Mouse (Mus musculus): ENCODE measurements around the gene Ppil4.

The Ppil4 gene

DNA sequence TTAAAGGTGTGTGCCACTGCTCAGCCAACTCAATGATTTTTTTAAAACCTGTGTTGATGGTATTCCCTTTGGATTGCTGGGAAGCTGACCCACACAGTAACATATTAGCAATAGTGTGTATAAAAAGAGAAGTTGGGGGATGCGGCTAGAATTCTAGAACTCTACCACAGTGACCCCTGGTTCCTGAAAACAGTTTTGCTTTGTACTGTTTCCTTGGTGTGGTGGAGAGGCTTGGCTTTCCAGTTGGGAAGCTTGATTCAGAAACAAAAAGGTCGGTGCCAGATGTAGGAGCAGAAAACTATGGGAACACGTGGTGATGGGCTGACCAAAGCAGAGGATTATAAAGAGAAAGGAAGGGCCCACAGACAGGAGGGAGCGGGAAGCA, 32.6 kb downstream of the Ppil4 start:
- DNase-seq: no peak

DNA sequence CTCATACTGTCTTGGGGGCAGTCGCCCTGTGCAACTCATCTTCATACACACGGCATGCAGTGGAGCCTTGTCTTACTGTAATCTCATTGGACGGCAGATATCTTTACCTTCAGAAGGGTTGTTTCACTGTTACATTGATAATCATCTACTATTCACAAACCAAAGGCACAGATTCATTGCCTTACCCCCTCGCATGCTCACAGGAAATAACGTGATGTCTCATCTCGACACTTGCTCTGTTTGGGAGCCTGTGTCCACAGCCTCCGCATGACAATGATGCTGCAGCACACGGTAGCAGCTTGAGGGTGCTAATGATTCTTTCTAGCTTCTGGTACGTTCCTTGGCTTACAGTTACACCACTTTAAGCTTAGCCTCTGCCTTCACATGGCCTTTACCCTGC, 33.4 kb downstream of the Ppil4 start:
- no peak for DNase-seq

DNA sequence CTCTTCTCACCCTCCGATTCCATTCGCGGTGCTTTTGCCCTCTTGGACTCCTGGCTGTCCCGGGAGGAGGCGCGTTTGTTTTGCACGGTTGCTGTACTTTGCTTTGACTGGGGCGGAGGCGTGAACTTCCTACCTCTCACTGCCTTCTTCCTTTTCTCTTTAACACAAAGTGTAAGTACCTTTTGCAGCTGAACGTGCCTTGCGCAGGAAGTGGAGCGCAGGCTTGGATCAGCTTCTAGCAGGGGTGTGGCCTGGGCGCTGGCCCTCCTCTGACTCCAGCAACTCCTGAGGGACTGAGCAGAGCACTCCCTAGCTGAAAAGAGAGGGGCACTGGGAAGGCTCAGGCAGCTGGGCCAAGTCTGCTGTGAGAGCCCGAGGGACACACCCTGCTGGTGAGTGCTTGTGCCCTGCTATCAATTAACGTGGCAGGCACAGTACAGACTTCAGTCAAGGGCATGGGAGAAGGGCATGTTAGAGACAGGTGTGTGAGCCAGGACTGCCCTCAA, 39.5 kb downstream of the Ppil4 start, which contains the start of gene Zc3h12d:
Zc3h12d (plus strand) TSS at position 300 of the 506 bp plus-strand sequence.
- DNase-seq: no peak

DNA sequence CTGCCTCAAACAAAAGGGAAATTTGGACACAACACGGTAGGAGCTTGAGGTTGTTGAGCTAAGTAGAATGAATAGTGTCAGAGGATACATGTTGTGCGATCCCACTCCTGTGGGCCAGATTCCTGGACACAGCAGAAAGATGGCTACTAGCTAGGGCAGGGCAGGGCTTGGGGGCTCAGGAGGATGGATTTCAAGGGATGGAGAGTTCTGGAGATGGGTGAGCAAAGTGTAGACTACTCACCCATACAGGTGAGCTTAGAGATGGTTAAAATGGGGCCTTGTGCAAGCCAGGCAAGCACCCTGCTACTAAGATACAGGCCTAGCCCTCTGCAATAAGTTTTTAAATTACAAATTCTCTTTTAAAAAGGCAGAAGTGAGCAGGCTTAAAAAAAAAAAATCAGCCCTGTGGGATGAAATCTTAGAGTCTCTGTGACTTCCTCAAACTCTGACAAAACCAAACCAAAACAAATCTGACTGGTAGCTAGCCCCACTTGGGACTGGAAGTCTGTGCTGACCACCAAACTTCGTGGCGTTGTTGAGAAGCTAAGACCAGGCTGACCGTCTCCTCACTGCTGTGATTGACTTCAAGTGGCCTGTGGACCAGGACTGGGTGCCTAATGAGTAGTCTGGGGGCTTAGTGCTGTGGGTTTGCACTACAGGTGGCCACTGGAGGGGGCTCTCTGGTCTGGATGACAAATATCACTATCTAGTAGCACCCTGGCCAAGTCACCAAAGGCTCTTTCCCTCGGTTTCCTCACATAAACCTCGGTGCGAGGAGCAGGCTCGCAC, 40.9 kb downstream of the Ppil4 start:
- DNase-seq: no peak

DNA sequence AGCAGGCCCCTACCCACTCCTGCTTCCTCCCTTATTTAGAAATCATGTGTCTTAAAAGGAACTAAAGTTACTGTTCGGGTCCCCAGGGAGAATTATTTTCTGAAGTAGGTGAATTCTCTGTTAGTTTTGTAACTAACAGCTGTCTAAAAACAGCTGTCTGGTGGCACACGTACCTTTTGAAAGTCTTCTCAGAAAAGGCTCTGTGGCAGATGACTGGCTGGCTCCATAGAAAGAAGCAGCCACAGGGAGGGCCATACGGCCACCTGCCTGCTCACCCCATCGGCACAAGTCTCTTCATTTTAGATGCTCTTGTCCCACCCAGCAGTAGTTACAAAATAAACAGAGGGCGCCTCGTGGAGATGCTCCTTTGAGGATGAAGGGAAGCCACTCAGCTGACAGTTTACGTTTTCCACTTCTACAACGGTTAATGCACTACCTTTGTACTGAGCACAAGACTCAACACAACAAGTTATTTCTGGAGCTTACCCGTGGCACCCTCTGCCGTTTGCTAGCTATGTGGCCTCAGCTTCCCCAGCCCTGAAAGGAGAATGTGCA, 42.1 kb downstream of the Ppil4 start:
- no peak for DNase-seq

DNA sequence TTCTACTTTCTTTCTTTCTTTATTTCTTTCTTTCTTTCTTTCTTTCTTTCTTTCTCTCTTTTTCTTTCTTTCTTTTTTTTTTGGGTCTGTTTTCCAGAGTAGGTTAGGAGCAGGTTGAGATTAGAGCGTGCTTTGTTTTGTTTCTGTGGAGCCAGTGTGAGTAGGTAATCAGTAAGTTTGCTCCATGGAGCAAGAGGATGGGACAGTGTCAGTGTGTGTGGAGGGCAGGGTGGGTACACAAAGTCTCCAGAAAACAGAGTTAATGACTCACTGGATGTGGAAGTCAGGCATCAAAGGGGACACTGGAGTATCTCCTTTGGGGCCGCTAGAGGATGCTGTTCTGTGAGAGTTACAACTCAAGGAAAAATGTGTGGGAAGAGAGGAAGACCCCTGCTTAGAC, 44.2 kb downstream of the Ppil4 start:
- no peak for DNase-seq

DNA sequence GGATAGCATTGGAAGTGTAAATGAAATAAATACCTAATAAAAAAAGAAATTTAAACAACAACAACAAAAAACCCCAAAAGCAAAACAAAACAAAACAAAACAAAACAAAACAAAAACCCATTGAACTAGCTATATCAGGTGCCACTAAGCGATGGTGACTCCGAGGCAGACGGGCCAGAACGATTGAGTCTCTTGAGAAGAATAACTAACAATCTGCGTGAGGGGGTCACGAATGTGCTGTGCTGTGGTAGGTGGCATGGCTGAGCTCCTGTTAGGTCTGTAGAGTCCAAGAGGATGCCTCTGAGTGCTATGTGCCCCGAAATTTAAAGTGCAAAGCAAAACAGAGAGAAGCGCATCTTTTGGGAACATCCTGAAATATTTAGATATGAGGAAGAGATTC, 44.8 kb downstream of the Ppil4 start:
- no peak for DNase-seq

DNA sequence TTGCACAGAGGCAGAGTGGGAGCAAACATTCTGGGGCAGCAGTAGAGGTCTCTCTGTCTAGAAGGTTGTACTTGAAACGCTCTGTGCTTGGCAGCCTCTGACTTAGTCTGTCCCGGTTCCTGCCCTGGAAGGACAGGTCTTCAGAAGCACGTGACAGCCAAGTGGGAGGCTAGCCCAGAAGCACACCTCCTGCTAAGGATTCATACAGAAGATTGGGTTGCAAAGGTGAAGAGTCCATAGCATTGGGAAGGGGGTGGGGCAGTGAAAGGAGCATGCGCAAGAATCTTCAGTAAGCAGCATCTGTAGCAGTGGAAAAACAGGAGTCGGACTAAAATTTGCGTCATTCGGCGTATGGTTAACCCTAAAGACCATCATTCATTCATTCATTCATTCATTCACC, 45.3 kb downstream of the Ppil4 start:
- DNase-seq: no peak

DNA sequence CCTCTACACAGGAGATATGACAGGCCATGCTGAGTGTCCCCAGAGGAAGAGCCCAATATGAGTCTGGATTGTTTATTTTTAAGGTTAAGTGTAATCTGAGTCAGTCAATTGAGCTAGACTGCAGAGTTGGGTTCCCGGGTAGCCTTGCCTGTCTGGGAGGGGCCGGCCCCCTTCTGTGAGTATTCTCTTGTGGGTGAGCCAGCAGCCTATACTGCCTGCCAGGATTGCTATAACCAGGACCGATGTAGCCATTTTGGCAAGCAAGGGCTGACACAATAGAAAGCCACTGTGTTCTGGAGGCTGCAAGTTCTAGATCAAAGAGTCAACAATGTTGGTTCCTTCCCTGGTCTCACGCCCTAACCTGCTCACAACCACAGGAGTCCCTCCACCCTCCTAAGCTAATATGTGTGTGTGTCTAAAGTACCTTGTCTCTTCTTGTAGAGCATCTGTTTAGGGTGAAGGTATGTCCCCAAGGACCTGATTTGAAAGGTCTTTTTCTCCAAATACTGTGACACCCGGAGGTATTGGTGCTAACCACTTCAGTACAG, 46.3 kb downstream of the Ppil4 start:
- no peak for DNase-seq

DNA sequence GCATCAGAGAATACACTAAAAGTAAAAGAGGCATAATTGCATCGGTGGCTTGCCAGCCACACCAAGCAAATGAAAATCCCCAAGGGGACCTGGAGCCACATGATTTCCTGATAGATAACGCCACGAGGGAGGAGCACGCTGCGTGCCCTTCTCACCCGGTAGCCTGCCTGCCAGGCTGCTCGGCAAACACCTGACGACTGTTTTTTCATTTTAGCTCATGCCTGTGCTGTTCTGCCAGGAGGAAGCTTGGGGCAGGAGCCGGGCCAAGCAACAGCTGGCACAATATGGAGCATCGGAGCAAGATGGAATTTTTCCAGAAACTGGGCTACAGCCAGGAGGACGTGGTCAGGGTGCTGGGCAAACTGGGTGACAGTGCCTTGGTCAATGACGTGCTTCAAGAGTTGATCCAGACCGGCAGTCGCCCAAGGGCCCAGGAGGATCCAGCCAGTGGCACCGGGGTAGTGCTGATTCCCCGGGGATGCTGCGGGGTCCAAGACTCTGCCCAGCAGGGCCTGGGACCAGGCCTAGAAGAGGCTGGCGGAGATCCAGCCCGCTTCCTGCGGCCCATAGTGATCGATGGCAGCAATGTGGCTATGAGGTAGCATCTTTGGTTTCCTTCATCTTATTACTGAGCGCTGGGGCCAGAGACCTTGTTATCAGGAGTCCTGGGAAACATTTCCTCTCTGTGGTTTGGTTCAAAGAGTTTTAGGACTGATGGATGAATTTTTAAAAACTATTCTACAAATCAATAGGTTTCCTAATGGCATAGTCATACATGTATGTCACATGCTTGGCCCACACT, 47.1 kb downstream of the Ppil4 start:
- DNase-seq: peak; percentile 63

DNA sequence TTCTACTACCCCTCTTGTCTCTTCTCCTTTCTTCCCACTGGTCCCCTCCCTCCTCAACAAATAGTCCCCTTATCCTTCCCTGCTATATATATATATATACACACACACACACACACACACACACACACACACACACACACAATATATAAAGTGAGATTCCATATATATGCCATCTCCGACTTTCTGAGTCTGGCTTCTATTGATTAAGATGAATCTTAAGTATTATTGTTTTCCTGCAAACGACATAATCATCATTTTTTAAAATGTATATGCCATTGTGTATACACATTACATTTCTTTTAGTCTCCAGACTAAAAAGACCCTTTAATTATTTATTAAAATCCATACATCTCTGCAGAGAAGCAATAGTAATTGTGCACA, 47.7 kb downstream of the Ppil4 start:
- DNase-seq: no peak

DNA sequence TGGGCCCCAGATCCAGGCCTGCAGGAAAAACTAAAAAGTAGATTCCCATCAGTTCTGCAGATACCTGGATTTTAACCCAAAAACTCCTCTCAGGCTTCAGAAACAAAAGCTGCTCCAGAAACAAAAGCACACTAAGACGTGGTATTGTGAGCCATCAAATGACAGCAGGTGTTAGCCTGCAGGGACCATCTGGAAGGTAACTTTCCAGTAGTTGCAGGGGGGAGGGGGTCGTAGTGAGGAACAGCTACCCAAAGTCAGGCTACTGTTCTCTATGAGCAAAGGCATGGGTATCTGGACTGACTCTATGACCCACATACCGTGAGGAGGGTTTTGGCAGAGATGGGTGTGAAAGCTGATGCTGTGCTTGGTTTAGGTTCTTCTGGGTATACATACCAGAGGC, 48.1 kb downstream of the Ppil4 start:
- DNase-seq: no peak

DNA sequence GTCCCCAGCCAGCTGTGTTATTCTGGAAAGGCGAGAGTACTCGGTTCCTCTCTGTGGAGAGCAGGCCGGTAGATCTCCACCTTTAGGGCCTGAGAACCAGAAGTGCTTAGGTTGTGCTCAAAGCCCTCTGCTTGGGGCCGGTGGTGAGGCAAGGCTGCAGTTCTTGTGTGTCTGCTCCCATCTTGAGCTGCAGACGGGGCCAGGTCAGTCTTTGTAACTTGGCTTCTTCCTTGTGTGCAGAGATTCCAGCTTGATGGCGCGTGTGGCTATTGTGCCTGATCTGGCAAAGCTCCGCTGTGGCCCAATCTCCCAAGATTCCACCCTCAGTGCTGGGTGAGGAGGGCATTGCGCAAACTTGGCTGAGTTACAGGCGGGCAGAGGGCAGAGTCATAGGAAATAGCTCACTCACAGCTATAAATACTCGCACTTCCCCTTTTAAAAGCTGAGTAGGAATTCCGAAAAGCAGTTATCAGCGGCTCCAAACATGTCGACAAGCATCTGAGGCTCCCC, 48.9 kb downstream of the Ppil4 start:
- DNase-seq: no peak

DNA sequence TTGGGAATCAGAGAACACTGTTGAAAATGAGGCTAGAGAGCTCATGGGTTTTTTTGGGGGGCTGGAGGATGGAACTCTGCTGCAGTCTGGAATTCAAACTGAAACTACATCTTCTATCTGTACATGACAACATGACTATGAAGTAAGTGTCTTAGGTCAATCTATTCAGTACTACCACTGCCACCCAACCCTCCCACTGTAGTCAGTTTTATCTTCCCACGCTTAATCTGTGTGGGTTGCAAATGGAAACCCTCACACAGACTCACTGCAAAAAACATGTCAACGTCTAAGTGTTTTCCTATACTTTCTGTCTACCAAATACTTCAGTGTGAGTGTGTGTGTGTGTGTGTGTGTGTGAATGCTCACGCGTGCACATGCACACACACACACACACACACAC, 50.5 kb downstream of the Ppil4 start:
- DNase-seq: no peak

DNA sequence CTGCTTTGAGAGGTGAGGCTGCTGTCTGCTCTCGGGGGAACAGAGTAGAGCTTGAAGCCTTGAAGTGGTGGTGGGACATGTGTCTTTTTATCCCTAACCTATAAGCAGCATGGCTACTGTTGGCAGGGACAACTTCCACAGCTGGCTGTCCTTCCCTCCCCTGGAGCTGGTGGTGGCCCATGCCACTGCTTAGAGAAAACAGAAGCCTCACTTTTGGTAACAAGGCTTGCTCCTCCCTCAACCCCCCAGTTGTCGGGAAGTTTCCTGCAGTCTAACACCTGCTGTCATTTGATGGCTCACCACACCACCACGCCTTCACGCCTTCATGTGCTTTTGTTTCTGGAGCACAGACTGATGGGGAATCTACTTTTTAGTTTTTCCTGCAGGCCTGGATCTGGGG, 51.5 kb downstream of the Ppil4 start:
- no peak for DNase-seq

DNA sequence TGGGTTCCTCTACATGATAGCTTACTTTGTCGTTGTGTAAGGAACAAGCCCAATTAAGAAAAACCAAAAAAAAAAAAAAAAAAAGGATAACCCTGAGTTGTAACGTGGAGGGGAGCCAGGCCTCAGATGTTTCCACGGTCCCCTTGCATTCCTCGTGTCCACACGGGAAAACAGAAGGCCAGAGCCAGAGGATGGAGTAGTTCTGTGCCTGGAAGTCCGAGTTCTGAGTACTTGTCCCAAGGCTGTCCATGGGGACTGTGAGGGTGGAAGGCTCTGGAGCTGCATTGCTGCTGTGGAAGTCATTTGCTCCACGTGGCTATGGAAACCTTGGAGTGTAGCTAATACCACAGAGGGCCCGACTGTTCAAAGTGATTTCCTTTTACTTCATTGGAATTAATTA, 52.4 kb downstream of the Ppil4 start:
- DNase-seq: no peak

DNA sequence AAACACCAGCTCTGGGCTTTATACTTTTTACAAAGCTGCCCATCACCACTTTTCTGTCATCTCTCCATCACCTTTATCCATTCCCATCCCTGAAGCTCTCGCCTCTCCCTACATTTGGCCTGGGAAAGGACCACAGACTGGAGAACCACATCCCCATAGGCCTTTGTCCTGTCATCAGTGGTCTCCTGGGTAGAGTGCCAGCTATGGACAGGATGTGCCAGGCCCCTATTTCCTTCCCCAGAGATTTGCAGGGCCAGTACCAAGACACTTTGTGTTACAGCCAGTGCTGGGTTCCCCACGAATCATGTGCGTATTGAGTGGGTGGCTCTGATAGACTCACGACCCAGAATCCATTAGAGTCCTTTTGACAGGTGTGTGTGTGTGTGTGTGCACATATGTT, 53.3 kb downstream of the Ppil4 start:
- DNase-seq: no peak

DNA sequence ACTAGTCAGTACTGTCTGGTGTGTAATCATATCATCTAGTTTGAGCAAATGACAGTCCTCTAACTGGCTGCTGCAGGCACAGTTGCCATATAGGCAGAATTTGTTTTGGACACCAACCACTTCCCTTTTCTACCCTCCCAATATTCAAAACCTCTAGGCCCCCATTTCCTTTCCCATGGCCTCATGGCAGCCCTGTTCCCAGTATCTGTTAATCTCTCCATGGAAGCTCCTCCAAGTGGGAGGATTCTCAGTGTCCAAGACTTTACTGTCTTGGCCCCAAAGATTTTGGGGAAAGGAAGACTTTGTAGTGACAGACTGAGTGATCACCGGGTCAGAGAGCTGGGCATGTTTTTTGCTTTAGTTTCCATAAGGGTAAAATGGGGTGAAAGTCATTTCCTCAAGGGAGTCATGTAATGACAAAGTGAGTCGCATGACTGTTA, 54.5 kb downstream of the Ppil4 start:
- no peak for DNase-seq

DNA sequence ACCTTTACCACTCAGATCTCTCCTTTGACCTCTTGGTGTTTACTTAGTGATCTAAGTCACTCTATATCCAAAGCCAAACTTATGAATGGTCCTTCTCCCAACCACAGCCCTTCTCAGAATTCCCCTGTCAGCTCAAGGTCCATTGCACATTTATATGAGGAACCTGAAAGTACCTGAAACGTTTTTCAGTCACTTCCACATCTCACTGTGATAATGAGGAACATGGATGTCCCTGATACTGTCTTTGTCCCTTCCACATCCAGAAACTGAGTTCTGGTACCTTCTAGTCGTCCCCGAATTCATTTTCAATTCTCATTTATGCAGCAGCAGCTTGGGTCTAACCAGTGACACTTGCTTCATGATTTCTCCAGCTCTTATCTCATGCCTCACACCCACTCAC, 59.2 kb downstream of the Ppil4 start:
- DNase-seq: no peak

DNA sequence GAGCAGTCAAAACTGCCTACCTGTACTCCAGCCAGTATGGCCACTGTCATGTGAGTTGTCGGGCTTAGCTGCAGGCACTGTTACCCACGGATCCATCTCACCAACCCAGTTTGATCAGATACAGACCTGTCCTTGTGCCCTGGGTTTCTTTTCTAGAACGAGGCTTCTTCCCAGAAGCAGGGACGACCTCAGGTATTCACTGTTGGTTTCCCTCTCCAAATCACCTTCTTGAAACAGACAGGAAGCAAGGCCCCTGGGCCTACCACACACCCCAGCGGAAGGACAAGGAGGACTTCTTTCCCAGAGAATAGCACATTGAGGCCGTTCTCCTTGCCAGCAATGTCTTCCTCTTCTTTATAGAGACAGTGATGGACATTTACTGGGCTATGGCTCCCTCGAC, 67.8 kb downstream of the Ppil4 start:
- no peak for DNase-seq

DNA sequence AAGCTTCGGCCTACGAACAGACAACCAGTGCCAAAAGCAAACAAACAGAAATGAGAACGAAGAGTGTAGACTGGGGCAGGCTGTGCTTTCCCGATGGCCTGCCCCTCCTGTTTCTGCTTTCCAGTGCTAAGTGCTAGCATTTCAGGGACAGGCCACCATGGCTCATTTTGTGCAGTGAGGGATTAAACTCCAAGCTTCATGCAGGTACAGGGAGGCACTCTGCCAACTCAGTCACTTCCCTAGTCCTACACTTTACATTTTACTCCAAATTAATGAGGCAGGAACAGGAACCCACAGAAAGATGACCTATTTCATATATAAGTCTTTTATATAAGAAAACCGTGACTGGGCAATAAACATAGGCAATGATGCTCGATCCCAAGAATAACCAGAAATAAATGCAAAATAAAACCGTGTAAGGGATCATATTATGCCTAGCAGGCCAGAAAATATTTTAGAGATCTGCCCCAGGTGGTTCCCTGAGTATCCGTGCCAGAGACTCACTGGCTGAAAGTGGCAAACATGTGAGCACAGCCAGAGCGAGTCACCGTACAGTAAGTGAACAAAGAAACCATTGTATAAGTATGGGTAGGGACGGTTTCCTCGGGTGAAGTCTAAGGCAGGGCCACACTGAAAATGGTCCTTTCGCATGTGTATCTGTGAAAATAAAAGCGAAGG, 68.7 kb downstream of the Ppil4 start:
- DNase-seq: no peak

DNA sequence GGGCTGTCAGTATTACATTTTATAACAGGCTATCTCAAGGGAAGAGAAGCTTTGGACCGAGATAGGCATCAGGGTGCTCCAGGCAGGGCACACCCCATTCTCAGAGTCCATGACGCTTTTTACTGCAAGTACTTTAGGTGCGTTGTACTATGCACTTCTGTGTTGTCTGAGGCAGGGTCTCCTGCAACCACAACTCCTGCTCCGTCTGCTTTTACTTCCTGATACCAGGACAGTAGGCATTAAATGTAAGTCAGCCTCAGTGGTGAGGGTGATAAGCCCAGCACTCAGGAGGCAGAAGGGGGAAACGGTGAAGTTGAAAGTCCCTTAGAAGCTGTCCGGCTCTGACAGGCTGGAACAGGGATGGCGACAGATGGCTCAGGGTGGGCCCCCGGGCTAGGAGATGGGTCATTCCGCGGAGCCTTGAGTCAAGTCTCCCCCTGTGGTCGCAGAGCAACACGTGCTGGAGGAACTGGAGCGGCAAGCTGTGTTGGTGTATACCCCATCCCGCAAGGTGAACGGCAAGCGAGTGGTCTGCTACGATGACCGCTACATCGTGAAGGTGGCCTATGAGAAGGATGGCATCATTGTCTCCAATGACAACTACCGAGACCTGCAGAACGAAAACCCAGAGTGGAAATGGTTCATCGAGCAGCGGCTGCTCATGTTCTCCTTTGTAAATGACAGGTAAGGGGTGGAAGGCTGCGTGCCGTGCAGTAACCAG, 69.4 kb downstream of the Ppil4 start:
- DNase-seq: no peak

All from cerebellum, adult 9-11 months (tissue).